Mouse (Mus musculus): ENCODE results near the gene Tbl3. TPM values are rescaled to one million over a fixed set of nuclear protein-coding genes. Genes with fewer than 3 reads are reported as not detected.
A peak's percentile ranks its signal among the peaks of the same experiment; 100 is the strongest.

The Tbl3 gene
- polyA plus RNA-seq, 1 experiment from 2014 or later, result 21.5 TPM

- peak; percentile 99 for DNase-seq
- peak within 1 kb of the TSS; percentile 98 for H3K27ac ChIP-seq (ENCODE audit: low read depth)
- WGBS (ENCODE audit: insufficient replicate concordance), result under 1% methylated on average over 29 of the region's 29 CpGs
- peak within 1 kb of the TSS; percentile 98 for H3K4me2 ChIP-seq (ENCODE audit: low read depth, low read length)
- peak; percentile 96 for ATAC-seq
- H3K9me3 ChIP-seq (ENCODE audit: low read length), result no peaks in the 10 kb centered on the region
- no peak for TF ChIP-seq CTCF (IDR thresholded peaks at IDR 0.05; ENCODE audit: low read depth)
- peak within 1 kb of the TSS; percentile 92 for H3K9ac ChIP-seq (replicated peaks)
- H3K4me3 ChIP-seq (ENCODE audit: low read depth, low read length), result peak within 1 kb of the TSS; percentile 90
- H3K4me1 ChIP-seq (ENCODE audit: insufficient read depth), result peaks cover 27% of the 10 kb centered on the region
- peaks cover 20% of the 10 kb centered on the region for H3K36me3 ChIP-seq (replicated peaks; ENCODE audit: insufficient read depth, low read length)
- no peaks in the 10 kb centered on the region for H3K27me3 ChIP-seq (ENCODE audit: insufficient read depth, low read length)
These were observed 29.0 kb upstream of the Tbl3 start, which contains the start of gene Msrb1 for GRCm38 (mm10) chr17:24736330-24737051. Gene Msrb1 (plus strand): TSS chr17:24736642.

- Histone ChIP-seq H3K27ac (ENCODE audit: low read depth) (peak overlapping the region; percentile 78), H3K36me3 (replicated peaks; ENCODE audit: insufficient read depth, low read length) (peaks cover 13% of the 10 kb centered on the region), H3K9ac (replicated peaks) (peak overlapping the region; percentile 92), H3K4me1 (ENCODE audit: insufficient read depth) (peaks cover 27% of the 10 kb centered on the region), H3K9me3 (ENCODE audit: low read length) (no peaks in the 10 kb centered on the region), H3K4me3 (ENCODE audit: low read depth, low read length) (peak overlapping the region; percentile 90), H3K27me3 (ENCODE audit: insufficient read depth, low read length) (no peaks in the 10 kb centered on the region), H3K4me2 (ENCODE audit: low read depth, low read length) (peak overlapping the region; percentile 98)
- TF ChIP-seq EP300 (IDR thresholded peaks at IDR 0.05; ENCODE audit: low read depth), result no peak
- no peak for TF ChIP-seq CTCF (IDR thresholded peaks at IDR 0.05; ENCODE audit: low read depth)
- WGBS (ENCODE audit: insufficient replicate concordance), result 82% methylated on average over 7 of the region's 7 CpGs
- DNase-seq (peak; percentile 15), ATAC-seq (no peak)
These were observed 28.0 kb upstream of the Tbl3 start for GRCm38 (mm10) chr17:24735446-24735845.

GRCm38 (mm10) chr17:24734513-24734912 is 27.1 kb upstream of the Tbl3 start:
- ATAC-seq (no peak), DNase-seq (no peak)
- Histone ChIP-seq H3K36me3 (replicated peaks; ENCODE audit: insufficient read depth, low read length) (peaks cover 4% of the 10 kb centered on the region), H3K9me3 (ENCODE audit: low read length) (no peaks in the 10 kb centered on the region), H3K27ac (ENCODE audit: low read depth) (no peak overlapping the region), H3K4me3 (ENCODE audit: low read depth, low read length) (no peak overlapping the region), H3K27me3 (ENCODE audit: insufficient read depth, low read length) (no peaks in the 10 kb centered on the region), H3K9ac (replicated peaks) (no peak overlapping the region), H3K4me1 (ENCODE audit: insufficient read depth) (peaks cover 23% of the 10 kb centered on the region), H3K4me2 (ENCODE audit: low read depth, low read length) (no peak overlapping the region)
- WGBS (ENCODE audit: insufficient replicate concordance), result 85% methylated on average over 1 of the region's 1 CpGs
- TF ChIP-seq EP300 (IDR thresholded peaks at IDR 0.05; ENCODE audit: low read depth), result no peak
- peak; percentile 24 for TF ChIP-seq CTCF (IDR thresholded peaks at IDR 0.05; ENCODE audit: low read depth)

GRCm38 (mm10) chr17:24733434-24734050 is 26.1 kb upstream of the Tbl3 start:
- TF ChIP-seq CTCF (IDR thresholded peaks at IDR 0.05; ENCODE audit: low read depth) (no peak), EP300 (IDR thresholded peaks at IDR 0.05; ENCODE audit: low read depth) (no peak)
- Histone ChIP-seq H3K27me3 (ENCODE audit: insufficient read depth, low read length) (no peaks in the 10 kb centered on the region), H3K9ac (replicated peaks) (no peak overlapping the region), H3K4me2 (ENCODE audit: low read depth, low read length) (no peak overlapping the region), H3K9me3 (ENCODE audit: low read length) (no peaks in the 10 kb centered on the region), H3K27ac (ENCODE audit: low read depth) (no peak overlapping the region), H3K4me3 (ENCODE audit: low read depth, low read length) (no peak overlapping the region), H3K36me3 (replicated peaks; ENCODE audit: insufficient read depth, low read length) (no peaks in the 10 kb centered on the region), H3K4me1 (ENCODE audit: insufficient read depth) (peaks cover 15% of the 10 kb centered on the region)
- ATAC-seq, result no peak
- 81% methylated on average over 21 of the region's 21 CpGs for whole genome bisulfite sequencing (ENCODE audit: insufficient replicate concordance)
- DNase-seq, result no peak

GRCm38 (mm10) chr17:24732233-24732935 is 24.9 kb upstream of the Tbl3 start:
- no peak for TF ChIP-seq CTCF (IDR thresholded peaks at IDR 0.05; ENCODE audit: low read depth)
- no peak for TF ChIP-seq EP300 (IDR thresholded peaks at IDR 0.05; ENCODE audit: low read depth)
- Histone ChIP-seq H3K4me2 (ENCODE audit: low read depth, low read length) (no peak overlapping the region), H3K9ac (replicated peaks) (no peak overlapping the region), H3K36me3 (replicated peaks; ENCODE audit: insufficient read depth, low read length) (no peaks in the 10 kb centered on the region), H3K27ac (ENCODE audit: low read depth) (no peak overlapping the region), H3K9me3 (ENCODE audit: low read length) (no peaks in the 10 kb centered on the region), H3K4me3 (ENCODE audit: low read depth, low read length) (no peak overlapping the region), H3K27me3 (ENCODE audit: insufficient read depth, low read length) (no peaks in the 10 kb centered on the region), H3K4me1 (ENCODE audit: insufficient read depth) (peaks cover 15% of the 10 kb centered on the region)
- ATAC-seq, result no peak
- DNase-seq, result no peak
- WGBS (ENCODE audit: insufficient replicate concordance), result 77% methylated on average over 12 of the region's 12 CpGs

- H3K4me1 ChIP-seq (ENCODE audit: insufficient read depth), result peaks cover 7% of the 10 kb centered on the region
- no peak for ATAC-seq
- TF ChIP-seq CTCF (IDR thresholded peaks at IDR 0.05; ENCODE audit: low read depth) (no peak), EP300 (IDR thresholded peaks at IDR 0.05; ENCODE audit: low read depth) (no peak)
- H3K9me3 ChIP-seq (ENCODE audit: low read length), result no peaks in the 10 kb centered on the region
- H3K36me3 ChIP-seq (replicated peaks; ENCODE audit: insufficient read depth, low read length), result no peaks in the 10 kb centered on the region
- no peaks in the 10 kb centered on the region for H3K27me3 ChIP-seq (ENCODE audit: insufficient read depth, low read length)
- no peak overlapping the region for H3K9ac ChIP-seq (replicated peaks)
- no peak overlapping the region for H3K27ac ChIP-seq (ENCODE audit: low read depth)
- DNase-seq, result no peak
- no peak overlapping the region for H3K4me3 ChIP-seq (ENCODE audit: low read depth, low read length)
- H3K4me2 ChIP-seq (ENCODE audit: low read depth, low read length), result no peak overlapping the region
- 80% methylated on average over 14 of the region's 14 CpGs for WGBS (ENCODE audit: insufficient replicate concordance)
These were observed 23.3 kb upstream of the Tbl3 start for GRCm38 (mm10) chr17:24730787-24731186.

All from liver, postnatal 0 days (tissue).